Mouse (Mus musculus): Measurements from ENCODE around the gene Gm3233. TPM values are rescaled to one million over a fixed set of nuclear protein-coding genes. Genes with fewer than 3 reads are reported as not detected.

Gm3233 gene
- polyA plus RNA-seq (2014; fragmentation: Illumina TruSeq; extraction: RNeasy Lipid Tissue Mini Kit (QIAGEN cat#74804); ENCODE audit: low read depth, low replicate concordance), result not detected

DNA sequence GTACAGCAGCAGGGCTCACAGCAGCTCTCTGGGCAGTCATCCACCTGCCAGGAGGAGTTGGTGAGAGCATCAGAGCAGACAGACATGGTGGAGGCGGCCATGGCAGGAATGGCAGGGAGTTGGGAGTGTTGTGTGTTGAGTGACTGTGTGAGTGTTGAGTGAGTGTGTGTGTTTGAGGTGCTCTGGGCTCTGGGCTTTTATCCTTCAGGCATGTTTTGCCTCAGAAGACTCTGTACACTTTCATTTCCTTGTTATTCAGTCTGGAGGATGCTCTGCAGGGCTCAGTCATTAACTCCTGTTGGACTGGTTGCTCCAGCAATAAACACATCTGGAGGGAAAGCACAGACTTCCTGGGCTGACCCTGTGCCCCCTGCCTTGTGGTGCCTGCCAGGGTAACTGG is at the start of gene Gm3233:
TSS of gene Gm3233 (minus strand) at position 101 of the 400 bp plus-strand sequence.

DNA sequence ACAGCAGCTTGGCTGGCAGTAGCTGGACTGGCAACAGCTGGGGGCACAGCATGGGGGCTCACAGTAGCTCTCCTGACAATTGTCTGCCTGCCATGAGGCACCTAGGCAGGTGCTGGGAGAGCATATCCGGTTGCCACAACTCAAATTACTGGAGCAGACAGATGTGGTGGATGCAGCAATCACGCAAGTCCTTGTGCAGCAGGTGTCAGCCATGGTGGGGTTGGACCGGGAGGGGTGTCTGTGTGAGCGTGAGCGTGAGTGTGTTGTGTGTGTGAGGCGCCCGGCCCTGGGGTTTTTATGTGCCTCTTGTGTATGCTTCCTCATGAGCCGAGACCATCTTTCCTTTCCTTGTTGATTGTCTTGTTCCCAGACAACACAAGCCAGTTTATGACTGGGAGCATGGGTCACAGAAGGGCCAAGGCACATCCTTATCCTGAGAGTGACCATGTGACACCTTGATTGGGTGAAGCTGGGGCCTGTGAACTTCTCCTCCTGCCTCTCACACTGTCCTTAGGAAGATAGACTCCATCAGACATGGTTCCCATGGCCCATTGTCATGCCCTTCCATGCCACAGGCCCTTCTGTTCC is 39.5 kb upstream of the Gm3233 start, which contains the start of gene Gm19668:
TSS of gene Gm19668 (minus strand) at position 213 of the 588 bp plus-strand sequence.

DNA sequence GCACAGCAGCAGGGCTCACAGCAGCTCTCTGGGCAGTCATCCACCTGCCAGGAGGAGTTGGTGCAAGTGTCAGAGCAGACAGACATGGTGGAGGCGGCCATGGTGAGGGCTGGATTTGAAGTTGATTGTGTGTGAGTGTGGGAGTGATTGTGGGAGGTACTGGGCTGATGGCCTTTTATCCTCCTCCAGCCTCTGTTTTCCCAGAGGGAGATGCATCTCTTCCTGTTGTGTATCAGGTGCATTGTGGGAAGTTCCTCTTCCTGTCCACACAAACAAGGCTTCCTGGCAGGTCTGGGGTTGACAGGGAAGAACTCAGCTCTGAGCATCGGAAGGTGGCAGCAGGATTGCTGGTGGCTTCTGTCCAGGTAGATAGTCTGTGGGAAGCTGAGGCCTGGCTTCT is 35.5 kb upstream of the Gm3233 start, which contains the start of gene Gm9639:
TSS of gene Gm9639 (minus strand) at position 101 of the 400 bp plus-strand sequence.

DNA sequence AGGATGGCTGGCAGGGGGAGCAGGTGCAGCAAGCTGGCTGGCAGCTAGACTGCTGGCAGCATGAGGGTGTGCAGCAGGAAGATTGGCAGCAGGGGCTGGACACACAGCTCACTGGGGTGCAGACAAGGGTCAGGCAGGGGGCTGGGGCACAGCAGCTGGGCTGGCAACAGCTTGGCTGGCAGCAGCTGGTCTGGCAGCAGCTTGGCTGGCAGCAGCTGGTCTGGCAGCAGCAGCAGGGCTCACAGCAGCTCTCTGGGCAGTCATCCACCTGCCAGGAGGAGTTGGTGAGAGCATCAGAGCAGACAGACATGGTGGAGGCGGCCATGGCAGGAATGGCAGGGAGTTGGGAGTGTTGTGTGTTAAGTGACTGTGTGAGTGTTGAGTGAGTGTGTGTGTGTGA is 28.4 kb upstream of the Gm3233 start, which contains the start of gene Gm7137:
TSS of gene Gm7137 (minus strand) at position 325 of the 400 bp plus-strand sequence.

DNA sequence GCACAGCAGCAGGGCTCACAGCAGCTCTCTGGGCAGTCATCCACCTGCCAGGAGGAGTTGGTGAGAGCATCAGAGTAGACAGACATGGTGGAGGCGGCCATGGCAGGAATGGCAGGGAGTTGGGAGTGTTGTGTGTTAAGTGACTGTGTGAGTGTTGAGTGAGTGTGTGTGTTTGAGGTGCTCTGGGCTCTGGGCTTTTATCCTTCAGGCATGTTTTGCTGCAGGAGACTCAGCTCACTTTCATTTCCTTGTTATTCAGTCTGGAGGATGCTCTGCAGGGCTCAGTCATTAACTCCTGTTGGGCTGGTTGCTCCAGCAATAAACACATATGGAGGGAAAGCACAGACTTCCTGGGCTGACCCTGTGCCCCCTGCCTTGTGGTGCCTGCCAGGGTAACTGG is 23.0 kb upstream of the Gm3233 start, which contains the start of gene Gm3250:
TSS of gene Gm3250 (minus strand) at position 101 of the 400 bp plus-strand sequence.

DNA sequence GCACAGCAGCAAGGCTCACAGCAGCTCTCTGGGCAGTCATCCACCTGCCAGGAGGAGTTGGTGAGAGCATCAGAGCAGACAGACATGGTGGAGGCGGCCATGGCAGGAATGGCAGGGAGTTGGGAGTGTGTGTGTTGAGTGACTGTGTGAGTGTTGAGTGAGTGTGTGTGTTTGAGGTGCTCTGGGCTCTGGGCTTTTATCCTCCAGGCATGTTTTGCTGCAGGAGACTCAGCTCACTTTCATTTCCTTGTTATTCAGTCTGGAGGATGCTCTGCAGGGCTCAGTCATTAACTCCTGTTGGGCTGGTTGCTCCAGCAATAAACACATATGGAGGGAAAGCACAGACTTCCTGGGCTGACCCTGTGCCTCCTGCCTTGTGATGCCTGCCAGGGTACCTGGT is 17.4 kb upstream of the Gm3233 start, which contains the start of gene Gm7138:
TSS of gene Gm7138 (minus strand) at position 101 of the 400 bp plus-strand sequence.

DNA sequence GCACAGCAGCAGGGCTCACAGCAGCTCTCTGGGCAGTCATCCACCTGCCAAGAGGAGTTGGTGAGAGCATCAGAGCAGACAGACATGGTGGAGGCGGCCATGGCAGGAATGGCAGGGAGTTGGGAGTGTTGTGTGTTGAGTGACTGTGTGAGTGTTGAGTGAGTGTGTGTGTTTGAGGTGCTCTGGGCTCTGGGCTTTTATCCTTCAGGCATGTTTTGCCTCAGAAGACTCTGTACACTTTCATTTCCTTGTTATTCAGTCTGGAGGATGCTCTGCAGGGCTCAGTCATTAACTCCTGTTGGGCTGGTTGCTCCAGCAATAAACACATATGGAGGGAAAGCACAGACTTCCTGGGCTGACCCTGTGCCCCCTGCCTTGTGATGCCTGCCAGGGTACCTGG is 11.7 kb upstream of the Gm3233 start, which contains the start of gene Gm3238:
TSS of gene Gm3238 (minus strand) at position 101 of the 400 bp plus-strand sequence.

DNA sequence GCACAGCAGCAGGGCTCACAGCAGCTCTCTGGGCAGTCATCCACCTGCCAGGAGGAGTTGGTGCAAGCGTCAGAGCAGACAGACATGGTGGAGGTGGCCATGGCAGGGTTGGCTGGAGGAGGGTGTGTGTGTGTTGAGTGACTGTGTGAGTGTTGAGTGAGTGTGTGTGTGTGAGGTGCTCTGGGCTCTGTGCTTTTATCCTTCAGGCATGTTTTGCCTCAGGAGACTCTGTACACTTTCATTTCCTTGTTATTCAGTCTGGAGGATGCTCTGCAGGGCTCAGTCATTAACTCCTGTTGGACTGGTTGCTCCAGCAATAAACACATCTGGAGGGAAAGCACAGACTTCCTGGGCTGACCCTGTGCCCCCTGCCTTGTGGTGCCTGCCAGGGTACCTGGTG is 8.2 kb downstream of the Gm3233 start, which contains the start of gene Gm9736:
TSS of gene Gm9736 (minus strand) at position 101 of the 400 bp plus-strand sequence.

DNA sequence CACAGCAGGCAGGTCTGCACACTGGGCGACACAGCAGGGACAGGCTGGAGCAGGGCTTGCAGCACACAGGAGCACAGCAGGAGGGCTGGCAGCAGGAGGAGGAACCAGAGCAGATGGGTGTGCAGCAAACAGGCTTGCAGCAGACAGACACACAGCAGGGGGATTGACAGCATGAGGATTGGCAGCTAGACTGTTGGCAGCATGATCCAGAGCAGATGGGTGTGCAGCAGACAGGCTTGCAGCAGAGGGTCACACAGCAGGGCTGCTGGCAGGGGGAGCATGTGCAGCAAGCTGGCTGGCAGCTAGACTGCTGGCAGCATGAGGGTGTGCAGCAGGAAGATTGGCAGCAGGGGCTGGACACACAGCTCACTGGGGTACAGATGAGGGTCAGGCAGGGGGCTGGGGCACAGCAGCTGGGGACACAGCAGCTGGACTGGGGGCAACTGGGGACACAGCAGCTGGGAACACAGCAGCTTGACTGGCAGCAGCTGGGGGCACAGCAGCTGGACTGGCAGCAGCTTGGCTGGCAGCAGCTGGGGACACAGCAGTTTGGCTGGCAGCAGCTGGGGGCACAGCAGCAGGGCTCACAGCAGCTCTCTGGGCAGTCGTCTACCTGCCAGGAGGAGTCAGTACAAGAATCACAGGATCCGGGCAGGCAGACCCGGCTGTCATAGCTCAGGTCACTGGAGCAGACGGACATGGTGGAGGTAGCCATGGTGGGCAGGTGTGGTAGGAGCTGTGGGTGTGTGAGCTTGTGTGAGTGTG is 17.4 kb downstream of the Gm3233 start, which contains the start of gene Gm18596:
TSS of gene Gm18596 (minus strand) at position 715 of the 765 bp plus-strand sequence.

DNA sequence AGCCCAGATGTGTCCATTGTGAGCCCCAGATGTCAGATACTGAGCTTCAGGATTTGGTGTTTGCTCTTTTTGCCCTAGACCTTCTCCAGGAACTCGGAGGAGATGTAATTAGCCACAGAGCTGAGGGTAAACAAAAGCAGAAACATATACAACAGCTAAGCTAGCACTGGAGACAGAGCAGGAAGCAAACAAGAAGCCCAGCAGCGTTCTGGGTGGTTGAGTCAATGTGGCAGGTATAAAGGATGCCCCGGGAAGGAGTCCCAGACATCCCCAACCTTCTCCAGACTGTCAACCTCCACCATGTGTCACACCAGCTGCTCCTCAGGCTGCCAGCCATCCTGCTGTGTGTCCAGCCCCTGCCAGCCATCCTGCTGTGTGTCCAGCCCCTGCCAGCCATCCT is 33.3 kb downstream of the Gm3233 start, which contains the start of gene Gm10100:
TSS of gene Gm10100 (plus strand) at position 301 of the 400 bp plus-strand sequence.

DNA sequence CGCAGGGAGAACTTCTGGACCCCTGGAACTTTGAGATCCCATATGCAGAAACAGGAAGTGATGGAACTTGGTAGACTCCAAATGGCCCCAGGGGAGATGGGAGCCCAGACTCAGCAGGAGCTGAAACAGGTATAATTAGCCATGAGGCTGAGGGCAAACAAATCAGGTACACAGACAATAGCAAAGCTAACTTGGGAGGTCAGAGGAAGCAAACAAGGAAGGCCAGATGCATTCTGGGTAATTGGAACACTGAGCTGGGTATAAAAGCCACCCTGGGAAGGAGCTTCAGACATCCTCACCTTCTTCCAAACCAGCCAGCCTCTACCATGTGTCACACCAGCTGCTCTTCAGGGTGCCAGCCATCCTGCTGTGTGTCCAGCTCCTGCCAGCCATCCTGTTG is 39.2 kb downstream of the Gm3233 start, which contains the start of gene Krtap12-1:
TSS of gene Krtap12-1 (plus strand) at position 301 of the 400 bp plus-strand sequence.

DNA sequence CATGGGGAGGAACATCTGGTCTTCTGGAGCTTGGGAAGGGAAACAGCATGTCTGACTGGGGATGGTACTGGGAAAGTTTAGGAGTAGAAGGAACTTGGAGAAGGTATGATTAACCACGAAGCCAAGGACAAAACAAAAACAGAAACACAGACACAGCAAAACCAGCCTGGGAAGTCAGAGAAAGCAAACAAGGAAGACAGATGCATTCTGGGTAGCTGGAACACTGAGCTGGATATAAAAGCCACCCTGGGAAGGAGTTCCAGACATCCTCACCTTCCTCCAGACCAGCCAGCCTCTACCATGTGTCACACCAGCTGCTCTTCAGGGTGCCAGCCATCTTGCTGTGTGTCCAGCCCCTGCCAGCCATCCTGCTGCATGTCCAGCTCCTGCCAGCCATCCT is 44.0 kb downstream of the Gm3233 start, which contains the start of gene Gm10142:
TSS of gene Gm10142 (plus strand) at position 301 of the 400 bp plus-strand sequence.

DNA sequence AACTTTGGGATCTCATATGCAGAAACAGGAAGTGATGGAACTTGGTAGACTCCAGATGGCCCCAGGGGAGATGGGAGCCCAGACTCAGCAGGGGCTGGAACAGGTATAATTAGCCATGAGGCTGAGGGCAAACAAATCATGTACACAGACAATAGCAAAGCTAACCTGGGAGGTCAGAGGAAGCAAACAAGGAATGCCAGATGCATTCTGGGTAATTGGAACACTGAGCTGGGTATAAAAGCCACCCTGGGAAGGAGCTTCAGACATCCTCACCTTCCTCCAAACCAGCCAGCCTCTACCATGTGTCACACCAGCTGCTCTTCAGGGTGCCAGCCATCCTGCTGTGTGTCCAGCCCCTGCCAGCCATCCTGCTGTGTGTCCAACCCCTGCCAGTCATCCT is 48.3 kb downstream of the Gm3233 start, which contains the start of gene Gm10024:
TSS of gene Gm10024 (plus strand) at position 301 of the 400 bp plus-strand sequence.

Other genes with a start within 250 kb of the Gm3233 start
- 1.5 TPM for gene Fam207a, start 243.9 kb downstream of the Gm3233 start, polyA plus RNA-seq (2014; fragmentation: Illumina TruSeq; extraction: RNeasy Lipid Tissue Mini Kit (QIAGEN cat#74804); ENCODE audit: low read depth, low replicate concordance)
- gene Itgb2, start 229.4 kb downstream of the Gm3233 start, polyA plus RNA-seq (2014; fragmentation: Illumina TruSeq; extraction: RNeasy Lipid Tissue Mini Kit (QIAGEN cat#74804); ENCODE audit: low read depth, low replicate concordance), result 1.2 TPM
- 158 TPM for gene Pttg1ip, start 178.0 kb downstream of the Gm3233 start, polyA plus RNA-seq (2014; fragmentation: Illumina TruSeq; extraction: RNeasy Lipid Tissue Mini Kit (QIAGEN cat#74804); ENCODE audit: low read depth, low replicate concordance)
- gene Sumo3, start 153.6 kb downstream of the Gm3233 start, polyA plus RNA-seq (2014; fragmentation: Illumina TruSeq; extraction: RNeasy Lipid Tissue Mini Kit (QIAGEN cat#74804); ENCODE audit: low read depth, low replicate concordance), result 72.2 TPM
- gene Gm49325, start 153.5 kb downstream of the Gm3233 start, polyA plus RNA-seq (2014; fragmentation: Illumina TruSeq; extraction: RNeasy Lipid Tissue Mini Kit (QIAGEN cat#74804); ENCODE audit: low read depth, low replicate concordance), result not detected
- gene Ube2g2, start 137.4 kb downstream of the Gm3233 start, polyA plus RNA-seq (2014; fragmentation: Illumina TruSeq; extraction: RNeasy Lipid Tissue Mini Kit (QIAGEN cat#74804); ENCODE audit: low read depth, low replicate concordance), result 10.8 TPM
- not detected for gene Tspear, start 73.1 kb downstream of the Gm3233 start, polyA plus RNA-seq (2014; fragmentation: Illumina TruSeq; extraction: RNeasy Lipid Tissue Mini Kit (QIAGEN cat#74804); ENCODE audit: low read depth, low replicate concordance)
- gene Gm19402, start 68.9 kb downstream of the Gm3233 start, polyA plus RNA-seq (2014; fragmentation: Illumina TruSeq; extraction: RNeasy Lipid Tissue Mini Kit (QIAGEN cat#74804); ENCODE audit: low read depth, low replicate concordance), result not detected
- gene Gm9508, start 62.4 kb downstream of the Gm3233 start, polyA plus RNA-seq (2014; fragmentation: Illumina TruSeq; extraction: RNeasy Lipid Tissue Mini Kit (QIAGEN cat#74804); ENCODE audit: low read depth, low replicate concordance), result not detected
- not detected for gene Gm10272, start 53.1 kb downstream of the Gm3233 start, polyA plus RNA-seq (2014; fragmentation: Illumina TruSeq; extraction: RNeasy Lipid Tissue Mini Kit (QIAGEN cat#74804); ENCODE audit: low read depth, low replicate concordance)
- gene Gm10024, start 48.2 kb downstream of the Gm3233 start, polyA plus RNA-seq (2014; fragmentation: Illumina TruSeq; extraction: RNeasy Lipid Tissue Mini Kit (QIAGEN cat#74804); ENCODE audit: low read depth, low replicate concordance), result not detected
- gene Gm10142, start 43.9 kb downstream of the Gm3233 start, polyA plus RNA-seq (2014; fragmentation: Illumina TruSeq; extraction: RNeasy Lipid Tissue Mini Kit (QIAGEN cat#74804); ENCODE audit: low read depth, low replicate concordance), result not detected
- gene Krtap12-1, start 39.1 kb downstream of the Gm3233 start, polyA plus RNA-seq (2014; fragmentation: Illumina TruSeq; extraction: RNeasy Lipid Tissue Mini Kit (QIAGEN cat#74804); ENCODE audit: low read depth, low replicate concordance), result not detected
- not detected for gene Gm10100, start 33.2 kb downstream of the Gm3233 start, polyA plus RNA-seq (2014; fragmentation: Illumina TruSeq; extraction: RNeasy Lipid Tissue Mini Kit (QIAGEN cat#74804); ENCODE audit: low read depth, low replicate concordance)
- gene Gm18596, start 17.0 kb downstream of the Gm3233 start, polyA plus RNA-seq (2014; fragmentation: Illumina TruSeq; extraction: RNeasy Lipid Tissue Mini Kit (QIAGEN cat#74804); ENCODE audit: low read depth, low replicate concordance), result not detected
- not detected for gene Gm9736, start 8.3 kb downstream of the Gm3233 start, polyA plus RNA-seq (2014; fragmentation: Illumina TruSeq; extraction: RNeasy Lipid Tissue Mini Kit (QIAGEN cat#74804); ENCODE audit: low read depth, low replicate concordance)
- not detected for gene Gm3238, start 11.6 kb upstream of the Gm3233 start, polyA plus RNA-seq (2014; fragmentation: Illumina TruSeq; extraction: RNeasy Lipid Tissue Mini Kit (QIAGEN cat#74804); ENCODE audit: low read depth, low replicate concordance)
- gene Gm7138, start 17.3 kb upstream of the Gm3233 start, polyA plus RNA-seq (2014; fragmentation: Illumina TruSeq; extraction: RNeasy Lipid Tissue Mini Kit (QIAGEN cat#74804); ENCODE audit: low read depth, low replicate concordance), result not detected
- gene Gm3250, start 22.9 kb upstream of the Gm3233 start, polyA plus RNA-seq (2014; fragmentation: Illumina TruSeq; extraction: RNeasy Lipid Tissue Mini Kit (QIAGEN cat#74804); ENCODE audit: low read depth, low replicate concordance), result not detected
- not detected for gene Gm7137, start 28.5 kb upstream of the Gm3233 start, polyA plus RNA-seq (2014; fragmentation: Illumina TruSeq; extraction: RNeasy Lipid Tissue Mini Kit (QIAGEN cat#74804); ENCODE audit: low read depth, low replicate concordance)
- not detected for gene Gm9639, start 35.4 kb upstream of the Gm3233 start, polyA plus RNA-seq (2014; fragmentation: Illumina TruSeq; extraction: RNeasy Lipid Tissue Mini Kit (QIAGEN cat#74804); ENCODE audit: low read depth, low replicate concordance)
- gene Gm19668, start 39.5 kb upstream of the Gm3233 start, polyA plus RNA-seq (2014; fragmentation: Illumina TruSeq; extraction: RNeasy Lipid Tissue Mini Kit (QIAGEN cat#74804); ENCODE audit: low read depth, low replicate concordance), result not detected
- gene Gm9507, start 52.2 kb upstream of the Gm3233 start, polyA plus RNA-seq (2014; fragmentation: Illumina TruSeq; extraction: RNeasy Lipid Tissue Mini Kit (QIAGEN cat#74804); ENCODE audit: low read depth, low replicate concordance), result not detected
- not detected for gene Gm2696, start 55.0 kb upstream of the Gm3233 start, polyA plus RNA-seq (2014; fragmentation: Illumina TruSeq; extraction: RNeasy Lipid Tissue Mini Kit (QIAGEN cat#74804); ENCODE audit: low read depth, low replicate concordance)
- not detected for gene Krtap10-4, start 67.4 kb upstream of the Gm3233 start, polyA plus RNA-seq (2014; fragmentation: Illumina TruSeq; extraction: RNeasy Lipid Tissue Mini Kit (QIAGEN cat#74804); ENCODE audit: low read depth, low replicate concordance)
- gene Krtap10-10, start 76.3 kb upstream of the Gm3233 start, polyA plus RNA-seq (2014; fragmentation: Illumina TruSeq; extraction: RNeasy Lipid Tissue Mini Kit (QIAGEN cat#74804); ENCODE audit: low read depth, low replicate concordance), result not detected
- gene Gm36176, start 87.1 kb upstream of the Gm3233 start, polyA plus RNA-seq (2014; fragmentation: Illumina TruSeq; extraction: RNeasy Lipid Tissue Mini Kit (QIAGEN cat#74804); ENCODE audit: low read depth, low replicate concordance), result not detected
- not detected for gene Gm10318, start 93.2 kb upstream of the Gm3233 start, polyA plus RNA-seq (2014; fragmentation: Illumina TruSeq; extraction: RNeasy Lipid Tissue Mini Kit (QIAGEN cat#74804); ENCODE audit: low read depth, low replicate concordance)
- gene Gm3285, start 102.3 kb upstream of the Gm3233 start, polyA plus RNA-seq (2014; fragmentation: Illumina TruSeq; extraction: RNeasy Lipid Tissue Mini Kit (QIAGEN cat#74804); ENCODE audit: low read depth, low replicate concordance), result not detected
- 15.8 TPM for gene Lrrc3, start 142.9 kb upstream of the Gm3233 start, polyA plus RNA-seq (2014; fragmentation: Illumina TruSeq; extraction: RNeasy Lipid Tissue Mini Kit (QIAGEN cat#74804); ENCODE audit: low read depth, low replicate concordance)
- 1.7 TPM for gene Trpm2, start 210.9 kb upstream of the Gm3233 start, polyA plus RNA-seq (2014; fragmentation: Illumina TruSeq; extraction: RNeasy Lipid Tissue Mini Kit (QIAGEN cat#74804); ENCODE audit: low read depth, low replicate concordance)
- 0.72 TPM for gene 1810043G02Rik, start 218.8 kb upstream of the Gm3233 start, polyA plus RNA-seq (2014; fragmentation: Illumina TruSeq; extraction: RNeasy Lipid Tissue Mini Kit (QIAGEN cat#74804); ENCODE audit: low read depth, low replicate concordance)

Data from liver, adult 10 weeks (tissue).